Mouse (Mus musculus): ENCODE results near the gene Ttll10. TPM values are rescaled to one million over a fixed set of nuclear protein-coding genes. Genes with fewer than 3 reads are reported as not detected.

The Ttll10 gene
- polyA plus RNA-seq, 1 experiment from 2014 or later = 0.30 TPM

DNA sequence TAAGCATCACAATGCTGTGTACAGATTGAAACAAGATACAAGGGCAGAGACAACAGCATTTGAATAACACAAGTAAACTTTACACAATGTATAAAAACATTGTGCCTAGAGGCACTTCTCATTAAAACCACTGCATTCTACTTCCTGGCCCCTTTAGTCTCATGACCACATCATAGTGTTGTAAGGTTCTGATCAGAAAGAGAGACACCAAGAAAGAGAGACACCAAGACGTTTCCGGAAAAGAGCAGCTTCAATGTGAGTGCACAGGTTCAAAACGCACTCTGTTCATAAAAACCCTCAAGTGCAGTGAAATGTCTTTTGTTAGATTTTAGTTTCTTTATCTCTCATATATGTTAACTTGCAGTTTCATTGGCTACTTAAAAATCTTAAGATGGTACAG lies 55.1 kb downstream of the Ttll10 start:
- Histone ChIP-seq H3K9me3 (replicated peaks) (no peaks in the 10 kb centered on the region), H3K27ac (replicated peaks) (no peak overlapping the region), H3K4me3 (no peak overlapping the region), H3K27me3 (ENCODE audit: low read depth, poor library complexity, severe bottlenecking) (no peaks in the 10 kb centered on the region), H3K4me1 (no peaks in the 10 kb centered on the region), H3K36me3 (peaks cover 96% of the 10 kb centered on the region)
- no peak for DNase-seq (ENCODE audit: low spot score)
- WGBS = 88% methylated on average over 3 of the region's 3 CpGs

DNA sequence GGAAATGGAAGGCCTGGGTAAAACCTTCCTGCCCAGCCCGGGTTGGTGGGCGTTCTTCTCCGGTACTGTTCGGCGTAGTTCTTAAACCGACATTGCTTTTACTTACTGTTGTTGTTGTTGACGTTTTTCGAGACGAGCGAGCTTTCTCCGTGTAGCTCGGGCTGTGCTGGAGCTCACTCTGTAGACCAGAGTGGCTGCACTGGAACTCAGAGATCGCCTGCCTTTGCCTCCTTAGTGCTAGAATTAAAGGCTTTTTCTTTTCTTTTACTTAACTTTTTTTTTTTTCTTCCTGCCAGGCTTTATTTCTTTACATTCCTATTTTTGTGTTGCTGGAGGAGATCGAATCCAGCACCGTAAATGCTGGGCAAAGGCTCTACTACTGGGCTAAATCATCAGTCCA lies 65.6 kb downstream of the Ttll10 start:
- Histone ChIP-seq H3K36me3 (peaks cover 49% of the 10 kb centered on the region), H3K9me3 (replicated peaks) (no peaks in the 10 kb centered on the region; the same call in 1 of the 2 replicates), H3K27me3 (ENCODE audit: low read depth, poor library complexity, severe bottlenecking) (no peaks in the 10 kb centered on the region), H3K27ac (replicated peaks) (peak overlapping the region; percentile 96), H3K4me3 (peak overlapping the region; percentile 85), H3K4me1 (peaks cover 30% of the 10 kb centered on the region)
- DNase-seq (ENCODE audit: low spot score) = no peak
- 6% methylated on average over 15 of the region's 15 CpGs for WGBS

DNA sequence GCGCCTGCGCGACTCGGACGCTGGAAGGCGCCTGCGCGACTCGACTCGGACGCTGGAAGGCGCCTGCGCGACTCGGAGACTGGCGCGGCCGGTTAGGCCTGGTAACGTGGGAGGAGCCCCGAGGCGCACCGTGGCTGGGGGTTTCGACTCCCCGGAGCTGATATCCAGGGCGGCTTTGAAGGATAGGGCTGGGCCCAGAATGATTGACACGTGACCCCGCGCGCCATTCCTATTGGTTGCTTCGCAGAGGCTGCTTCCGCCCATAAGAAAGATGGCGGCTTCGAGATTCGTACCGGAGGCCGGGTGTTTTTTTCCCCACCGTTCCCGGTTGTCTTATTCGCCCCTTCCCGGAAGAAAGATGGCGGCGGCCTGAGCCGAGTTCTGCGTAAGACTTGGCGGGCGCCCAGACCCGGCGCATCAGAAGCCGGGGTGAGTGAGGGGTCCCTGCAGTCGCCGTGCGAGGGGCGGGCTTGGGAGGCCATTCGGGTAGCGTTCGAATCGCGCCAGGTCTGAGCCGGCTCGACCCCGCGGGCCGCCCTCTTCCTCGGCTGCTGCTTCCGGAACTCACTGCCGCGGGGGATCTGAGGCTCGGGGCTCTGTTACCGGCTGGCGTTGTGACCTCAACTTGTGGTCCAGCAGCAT lies 66.2 kb downstream of the Ttll10 start:
- WGBS = under 1% methylated on average over 70 of the region's 70 CpGs
- Histone ChIP-seq H3K9me3 (replicated peaks) (no peaks in the 10 kb centered on the region; the same call in 1 of the 2 replicates), H3K27ac (replicated peaks) (peak overlapping the region; percentile 96), H3K36me3 (peaks cover 43% of the 10 kb centered on the region), H3K4me1 (peaks cover 30% of the 10 kb centered on the region), H3K27me3 (ENCODE audit: low read depth, poor library complexity, severe bottlenecking) (no peaks in the 10 kb centered on the region), H3K4me3 (peak overlapping the region; percentile 85)
- DNase-seq (ENCODE audit: low spot score) = peak; percentile 96

DNA sequence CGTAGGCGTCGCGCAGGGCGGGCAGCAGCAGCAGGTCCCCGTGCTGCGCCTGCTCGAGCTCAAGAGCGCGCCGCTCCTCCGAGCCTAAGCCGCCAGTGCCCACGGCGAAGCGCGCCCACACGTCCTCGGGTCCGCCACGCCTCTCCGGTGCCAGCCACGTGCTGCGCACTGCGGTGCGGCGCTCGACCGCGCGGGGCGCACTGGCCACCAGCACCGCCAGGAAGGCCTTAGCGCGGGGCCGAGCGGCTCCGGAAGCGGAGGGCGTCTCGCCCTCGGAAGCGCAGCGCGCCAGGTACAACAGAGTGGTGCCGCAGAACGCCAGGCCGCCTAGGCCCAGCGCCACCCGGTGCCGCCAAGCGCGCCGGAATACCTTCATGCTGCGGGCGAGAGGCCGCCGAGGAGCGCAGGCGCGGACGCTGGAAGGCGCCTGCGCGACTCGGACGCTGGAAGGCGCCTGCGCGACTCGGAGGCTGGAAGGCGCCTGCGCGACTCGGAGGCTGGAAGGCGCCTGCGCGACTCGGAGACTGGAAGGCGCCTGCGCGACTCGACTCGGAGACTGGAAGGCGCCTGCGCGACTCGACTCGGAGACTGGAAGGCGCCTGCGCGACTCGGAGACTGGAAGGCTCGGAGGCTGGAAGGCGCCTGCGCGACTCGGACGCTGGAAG lies 66.8 kb downstream of the Ttll10 start, which contains the start of the genes B3galt6 and Sdf4:
Gene B3galt6, minus strand, starts transcription at position 409 of the 665 bp plus-strand sequence.
Gene Sdf4, plus strand, starts transcription at position 632 of the 665 bp plus-strand sequence.
- H3K27me3 ChIP-seq (ENCODE audit: low read depth, poor library complexity, severe bottlenecking) = no peaks in the 10 kb centered on the region
- H3K9me3 ChIP-seq (replicated peaks) = no peaks in the 10 kb centered on the region; the same call in 1 of the 2 replicates
- H3K4me1 ChIP-seq = peaks cover 30% of the 10 kb centered on the region
- peak; percentile 86 for DNase-seq (ENCODE audit: low spot score)
- under 1% methylated on average over 99 of the region's 99 CpGs for whole genome bisulfite sequencing
- peak within 1 kb of the TSS; percentile 96 for H3K27ac ChIP-seq (replicated peaks)
- H3K4me3 ChIP-seq = peak within 1 kb of the TSS; percentile 85
- peaks cover 36% of the 10 kb centered on the region for H3K36me3 ChIP-seq

DNA sequence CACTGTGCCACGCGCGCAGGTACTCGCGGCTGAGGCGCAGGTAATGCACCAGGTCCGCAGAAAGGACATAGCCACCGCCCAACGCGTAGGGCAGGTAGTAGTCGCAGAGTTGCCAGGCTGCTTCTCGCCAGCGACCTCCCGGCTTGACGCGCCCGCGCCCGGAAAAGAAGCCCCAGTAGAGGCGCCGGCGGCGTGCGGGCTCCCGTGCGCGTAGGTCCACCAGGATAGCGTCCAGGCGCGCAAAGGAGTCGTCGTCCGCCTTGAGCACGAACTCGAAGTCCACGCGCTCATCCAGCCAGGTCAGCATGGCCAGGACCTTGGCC lies 67.3 kb downstream of the Ttll10 start:
- 29% methylated on average over 37 of the region's 37 CpGs for WGBS
- DNase-seq (ENCODE audit: low spot score) = no peak

DNA sequence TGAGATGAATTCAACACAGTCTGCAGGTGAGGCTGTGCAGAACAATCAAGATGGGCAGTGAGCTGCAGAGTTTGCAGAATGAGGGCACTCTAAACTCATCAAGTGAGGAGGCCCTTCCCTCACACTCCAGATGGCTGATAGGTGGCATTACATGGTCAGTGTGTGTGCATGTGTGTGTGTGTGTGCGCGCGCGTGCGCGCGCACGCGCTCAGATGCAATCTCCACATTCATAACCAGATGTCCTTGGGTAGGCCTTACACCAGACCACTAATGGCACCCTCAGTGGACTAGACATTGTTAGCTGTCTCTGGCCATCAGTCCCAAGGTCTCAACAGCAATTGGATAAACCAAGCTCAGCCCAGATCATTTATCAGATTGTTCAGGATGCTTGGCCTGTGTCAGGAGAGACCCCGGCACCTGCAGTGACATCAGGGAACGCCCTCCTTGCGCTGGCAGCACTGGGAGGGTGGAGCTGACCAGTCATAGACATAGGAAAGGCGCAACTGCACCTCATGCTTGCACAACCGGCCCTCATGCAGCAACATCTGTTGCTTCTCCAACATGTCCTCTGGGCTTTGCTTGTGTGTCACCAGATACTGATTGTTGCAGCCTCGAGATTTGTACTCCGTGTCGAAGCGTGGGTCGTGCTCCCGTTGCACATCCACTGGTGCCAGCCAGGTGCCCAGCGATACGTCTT lies 67.9 kb downstream of the Ttll10 start:
- H3K27me3 ChIP-seq (ENCODE audit: low read depth, poor library complexity, severe bottlenecking) = no peaks in the 10 kb centered on the region
- peaks cover 26% of the 10 kb centered on the region for H3K36me3 ChIP-seq
- H3K9me3 ChIP-seq (replicated peaks) = no peaks in the 10 kb centered on the region; the same call in 1 of the 2 replicates
- peak; percentile 17 for DNase-seq (ENCODE audit: low spot score)
- peaks cover 30% of the 10 kb centered on the region for H3K4me1 ChIP-seq
- peak overlapping the region; percentile 96 for H3K27ac ChIP-seq (replicated peaks)
- 91% methylated on average over 22 of the region's 22 CpGs for WGBS
- peak overlapping the region; percentile 85 for H3K4me3 ChIP-seq

More for the DNA sequence above, 67.3 kb downstream of the Ttll10 start:
- peaks cover 31% of the 10 kb centered on the region for H3K36me3 ChIP-seq
- H3K4me1 ChIP-seq = peaks cover 30% of the 10 kb centered on the region
- peak overlapping the region; percentile 85 for H3K4me3 ChIP-seq
- no peaks in the 10 kb centered on the region; the same call in 1 of the 2 replicates for H3K9me3 ChIP-seq (replicated peaks)
- H3K27ac ChIP-seq (replicated peaks) = peak overlapping the region; percentile 96
- H3K27me3 ChIP-seq (ENCODE audit: low read depth, poor library complexity, severe bottlenecking) = no peaks in the 10 kb centered on the region

MicroRNAs encoded within 50 kb of the gene (microRNA counts, 519-probe panel; counts per million panel counts)
- not detected for microRNA mmu-miR-200a
- 5,607 counts per million, percentile 41 among the panel's probes with 10 or more counts for microRNA mmu-miR-200b
- not detected for microRNA mmu-miR-429

Small RNAs within 50 kb of the gene (microRNA-seq; reads per million reads assigned to microRNA genes)
- gene Mir200a (46.7 reads per million, percentile 40 among the genes with 10 or more reads in this experiment), gene Mir200b (320 reads per million, percentile 64 among the genes with 10 or more reads in this experiment), gene Mir429 (1,094 reads per million, percentile 76 among the genes with 10 or more reads in this experiment)

Other genes starting within 250 kb of the Ttll10 start
- 161 and 171 TPM in 2 replicates for gene Ccnl2, start 246.9 kb downstream of the Ttll10 start, polyA plus RNA-seq (2016; fragmentation: Nextera tagmentation; extraction: Ambion mirVana)
- 159 and 172 TPM in 2 replicates for gene Aurkaip1, start 228.1 kb downstream of the Ttll10 start, polyA plus RNA-seq (2016; fragmentation: Nextera tagmentation; extraction: Ambion mirVana)
- 50.7 and 53.1 TPM in 2 replicates for gene Mxra8, start 219.7 kb downstream of the Ttll10 start, polyA plus RNA-seq (2016; fragmentation: Nextera tagmentation; extraction: Ambion mirVana)
- gene Dvl1, start 212.0 kb downstream of the Ttll10 start, polyA plus RNA-seq (2016; fragmentation: Nextera tagmentation; extraction: Ambion mirVana) = 5.0 and 5.4 TPM in 2 replicates
- gene Tas1r3, start 196.1 kb downstream of the Ttll10 start, polyA plus RNA-seq (2016; fragmentation: Nextera tagmentation; extraction: Ambion mirVana) = 0.22 and 0.41 TPM in 2 replicates
- 21.6 and 24.6 TPM in 2 replicates for gene Cptp, start 190.0 kb downstream of the Ttll10 start, polyA plus RNA-seq (2016; fragmentation: Nextera tagmentation; extraction: Ambion mirVana)
- gene Ints11, start 189.9 kb downstream of the Ttll10 start, polyA plus RNA-seq (2016; fragmentation: Nextera tagmentation; extraction: Ambion mirVana) = 114 and 116 TPM in 2 replicates
- gene Pusl1, start 167.6 kb downstream of the Ttll10 start, polyA plus RNA-seq (2016; fragmentation: Nextera tagmentation; extraction: Ambion mirVana) = 50.7 and 53.4 TPM in 2 replicates
- 24.3 and 38.4 TPM in 2 replicates for gene Acap3, start 167.6 kb downstream of the Ttll10 start, polyA plus RNA-seq (2016; fragmentation: Nextera tagmentation; extraction: Ambion mirVana)
- gene Ube2j2, start 115.6 kb downstream of the Ttll10 start, polyA plus RNA-seq (2016; fragmentation: Nextera tagmentation; extraction: Ambion mirVana) = 152 and 161 TPM in 2 replicates
- gene C1qtnf12, start 97.1 kb downstream of the Ttll10 start, polyA plus RNA-seq (2016; fragmentation: Nextera tagmentation; extraction: Ambion mirVana) = 18.9 and 23.8 TPM in 2 replicates
- 14.0 and 15.3 TPM in 2 replicates for gene B3galt6, start 66.8 kb downstream of the Ttll10 start, polyA plus RNA-seq (2016; fragmentation: Nextera tagmentation; extraction: Ambion mirVana)
- 131 and 138 TPM in 2 replicates for gene Sdf4, start 66.5 kb downstream of the Ttll10 start, polyA plus RNA-seq (2016; fragmentation: Nextera tagmentation; extraction: Ambion mirVana)
- gene Tnfrsf4, start 45.6 kb downstream of the Ttll10 start, polyA plus RNA-seq (2016; fragmentation: Nextera tagmentation; extraction: Ambion mirVana) = 0.42 and 0.88 TPM in 2 replicates
- 1.1 and 1.8 TPM in 2 replicates for gene Tnfrsf18, start 33.2 kb downstream of the Ttll10 start, polyA plus RNA-seq (2016; fragmentation: Nextera tagmentation; extraction: Ambion mirVana)
- gene 9430015G10Rik, start 50.6 kb upstream of the Ttll10 start, polyA plus RNA-seq (2016; fragmentation: Nextera tagmentation; extraction: Ambion mirVana) = 75.3 and 76.5 TPM in 2 replicates
- gene Rnf223, start 71.1 kb upstream of the Ttll10 start, polyA plus RNA-seq (2016; fragmentation: Nextera tagmentation; extraction: Ambion mirVana) = 0.79 and 0.93 TPM in 2 replicates
- 55.4 and 84.4 TPM in 2 replicates for gene Agrn, start 138.1 kb upstream of the Ttll10 start, polyA plus RNA-seq (2016; fragmentation: Nextera tagmentation; extraction: Ambion mirVana)
- 0.21 and 0.73 TPM in 2 replicates for gene Isg15, start 141.4 kb upstream of the Ttll10 start, polyA plus RNA-seq (2016; fragmentation: Nextera tagmentation; extraction: Ambion mirVana)
- gene AW011738, start 143.9 kb upstream of the Ttll10 start, polyA plus RNA-seq (2016; fragmentation: Nextera tagmentation; extraction: Ambion mirVana) = 5.1 and 6.5 TPM in 2 replicates
- 1.1 and 1.3 TPM in 2 replicates for gene Perm1, start 156.5 kb upstream of the Ttll10 start, polyA plus RNA-seq (2016; fragmentation: Nextera tagmentation; extraction: Ambion mirVana)
- 23.2 and 24.4 TPM in 2 replicates for gene Plekhn1, start 175.4 kb upstream of the Ttll10 start, polyA plus RNA-seq (2016; fragmentation: Nextera tagmentation; extraction: Ambion mirVana)
- 96.8 and 109 TPM in 2 replicates for gene Noc2l, start 176.6 kb upstream of the Ttll10 start, polyA plus RNA-seq (2016; fragmentation: Nextera tagmentation; extraction: Ambion mirVana)
- gene Samd11, start 196.2 kb upstream of the Ttll10 start, polyA plus RNA-seq (2016; fragmentation: Nextera tagmentation; extraction: Ambion mirVana) = 2.2 and 2.8 TPM in 2 replicates